Comparison of ENCODE assay signal across 8 mouse cellular contexts in the genomic region with DNA sequence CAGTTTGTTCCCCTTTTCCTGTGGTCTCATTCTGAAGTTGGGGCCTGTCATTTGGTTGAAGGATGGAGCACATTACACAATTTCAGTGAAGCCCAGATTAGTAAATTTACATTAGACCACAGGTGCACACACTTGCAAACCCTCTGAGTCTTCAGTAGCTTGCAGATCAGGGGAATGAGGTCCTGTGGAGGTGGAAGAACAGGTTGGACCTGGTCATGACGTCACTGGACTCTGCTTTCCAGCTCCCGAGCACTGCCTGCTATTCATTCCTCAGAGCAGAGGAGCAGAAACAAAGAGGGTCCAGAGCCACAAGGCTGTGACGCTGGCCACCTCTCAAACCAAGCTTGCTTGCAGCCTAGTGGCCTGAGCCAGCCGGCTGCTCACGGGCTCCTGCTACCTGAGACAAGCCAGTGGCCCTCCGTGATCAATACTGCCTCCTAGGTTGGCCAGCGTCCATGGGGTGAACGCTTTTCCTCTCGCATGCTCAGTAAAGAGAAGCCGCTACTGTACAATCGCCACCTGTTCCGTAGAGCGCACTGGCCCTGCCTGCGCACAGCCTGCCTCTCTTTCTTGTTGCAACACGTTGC.
DNase-seq lines count a peak whose midpoint lies in the region; ATAC-seq lines count a peak whose summit lies in the region.

No protein-coding gene starts in this region.

- H3K9ac ChIP-seq in hindbrain, embryonic 14.5 days = peak overlapping the region; percentile 20
- H3K9ac ChIP-seq in limb, embryonic 15.5 days = no peak overlapping the region
- H3K9ac ChIP-seq in neural tube, embryonic 13.5 days = peak overlapping the region; percentile 38

- 31% methylated on average over 15 of the region's 15 CpGs for WGBS in hindbrain, embryonic 14.5 days
- 69% methylated on average over 15 of the region's 15 CpGs for WGBS in limb, embryonic 15.5 days
- 37% methylated on average over 15 of the region's 15 CpGs for WGBS in neural tube, embryonic 13.5 days
- 72% methylated on average over 15 of the region's 15 CpGs for WGBS in heart, embryonic 10.5 days

- peak overlapping the region; percentile 67; the same call in 1 of the 2 replicates for H3K27ac ChIP-seq in hindbrain, embryonic 14.5 days
- H3K27ac ChIP-seq in limb, embryonic 15.5 days = peak overlapping the region; percentile 39
- peak overlapping the region; percentile 74 for H3K27ac ChIP-seq in neural tube, embryonic 13.5 days (replicated peaks)
- H3K27ac ChIP-seq in heart, embryonic 10.5 days = no peak overlapping the region; the same call in 1 of the 2 replicates

- H3K27me3 ChIP-seq in hindbrain, embryonic 14.5 days (ENCODE audit: control insufficient read depth, insufficient read depth, low read length) = no peaks in the 10 kb centered on the region
- H3K27me3 ChIP-seq in limb, embryonic 15.5 days = no peaks in the 10 kb centered on the region
- H3K27me3 ChIP-seq in neural tube, embryonic 13.5 days = no peaks in the 10 kb centered on the region
- no peaks in the 10 kb centered on the region for H3K27me3 ChIP-seq in heart, embryonic 10.5 days (ENCODE audit: insufficient read depth, poor library complexity, severe bottlenecking)

- H3K4me3 ChIP-seq in hindbrain, embryonic 14.5 days (replicated peaks; ENCODE audit: low read length) = peak overlapping the region; percentile 11
- peak overlapping the region; percentile 1; the same call in 1 of the 2 replicates for H3K4me3 ChIP-seq in limb, embryonic 15.5 days
- peak overlapping the region; percentile 14 for H3K4me3 ChIP-seq in neural tube, embryonic 13.5 days
- H3K4me3 ChIP-seq in heart, embryonic 10.5 days = no peak overlapping the region

- DNase-seq in embryo, embryonic 10 days (ENCODE audit: low spot score) = peak; percentile 71
- no peak for DNase-seq in embryo, embryonic 9.5 days (ENCODE audit: extremely low spot score)
- DNase-seq in hindbrain, embryonic 14.5 days (ENCODE audit: low spot score) = no peak
- DNase-seq in heart, embryonic 10.5 days (ENCODE audit: low spot score) = no peak
- DNase-seq in left cerebral cortex, postnatal 36 days (ENCODE audit: low spot score in 2 of 2) = no peak
- no peak for DNase-seq in cerebellum, adult 11 months

- ATAC-seq in hindbrain, embryonic 14.5 days (ENCODE audit: low FRiP score) = 0 out of 2 replicates have a peak, but pooled peaks have one; percentile 3
- ATAC-seq in limb, embryonic 15.5 days (ENCODE audit: insufficient number of reproducible peaks, low FRiP score, low TSS enrichment, low read depth) = no peak
- no peak for ATAC-seq in neural tube, embryonic 13.5 days (ENCODE audit: low read depth)

- peaks cover 45% of the 10 kb centered on the region for H3K4me1 ChIP-seq in hindbrain, embryonic 14.5 days (replicated peaks; ENCODE audit: control insufficient read depth, insufficient read depth, low read length)
- peaks cover 30% of the 10 kb centered on the region for H3K4me1 ChIP-seq in limb, embryonic 15.5 days
- peaks cover 68% of the 10 kb centered on the region for H3K4me1 ChIP-seq in neural tube, embryonic 13.5 days (replicated peaks)
- peaks cover 20% of the 10 kb centered on the region for H3K4me1 ChIP-seq in heart, embryonic 10.5 days

- intact Hi-C loops in left cerebral cortex, postnatal 36 days (cut with DNase I) = no loop called here

- H3K36me3 ChIP-seq in hindbrain, embryonic 14.5 days (replicated peaks; ENCODE audit: control insufficient read depth, insufficient read depth) = no peaks in the 10 kb centered on the region
- peaks cover 6% of the 10 kb centered on the region; the same call in 1 of the 2 replicates for H3K36me3 ChIP-seq in limb, embryonic 15.5 days
- no peaks in the 10 kb centered on the region for H3K36me3 ChIP-seq in neural tube, embryonic 13.5 days
- peaks cover 5% of the 10 kb centered on the region for H3K36me3 ChIP-seq in heart, embryonic 10.5 days

- H3K9me3 ChIP-seq in hindbrain, embryonic 14.5 days (ENCODE audit: control insufficient read depth, low read length) = no peaks in the 10 kb centered on the region
- H3K9me3 ChIP-seq in limb, embryonic 15.5 days = no peaks in the 10 kb centered on the region
- H3K9me3 ChIP-seq in neural tube, embryonic 13.5 days = no peaks in the 10 kb centered on the region
- no peaks in the 10 kb centered on the region for H3K9me3 ChIP-seq in heart, embryonic 10.5 days

- H3K4me2 ChIP-seq in hindbrain, embryonic 14.5 days (replicated peaks) = peak overlapping the region; percentile 35
- peak overlapping the region; percentile 8; the same call in 1 of the 2 replicates for H3K4me2 ChIP-seq in limb, embryonic 15.5 days
- peak overlapping the region; percentile 41 for H3K4me2 ChIP-seq in neural tube, embryonic 13.5 days
